Mouse (Mus musculus) intestine, postnatal 0 days (tissue): ENCODE measurements at regions not wholly inside any gene's neighbourhood (a gene's known extent, or its start where the extent isn't known, plus 50 kb on each side); places are given as distances from the start of the nearest gene placed in this dataset.

Source experiments
- ATAC-seq: fragments of 200-750 bp; cut with Nextera tagmentation; 2 replicates; pipeline ENCODE4 v1.8.0; 2017; ENCODE audit warnings: mild to moderate bottlenecking, moderate TSS enrichment, moderate library complexity
- H3K27ac ChIP-seq: fragments of 300-500 bp; sonication (generic); 2 replicates; pipeline ENCODE4 v1.5.1; 2014; ENCODE audit warnings: mild to moderate bottlenecking, low read depth, low read length, moderate library complexity
- H3K27me3 ChIP-seq: fragments of 300-500 bp; sonication (generic); replicated peaks from 2 replicates; pipeline ENCODE4 v1.6.1; 2014; ENCODE audit warnings: low read length, mixed read lengths; ENCODE audit not compliant: control insufficient read depth, insufficient read depth
- H3K36me3 ChIP-seq: fragments of 300-500 bp; sonication (generic); 2 replicates; pipeline ENCODE4 v1.6.1; 2014; ENCODE audit warnings: mild to moderate bottlenecking, moderate library complexity; ENCODE audit not compliant: control insufficient read depth, insufficient read depth
- H3K4me1 ChIP-seq: fragments of 300-500 bp; sonication (generic); replicated peaks from 2 replicates; pipeline ENCODE4 v1.6.1; 2014; ENCODE audit warnings: antibody characterized with exemption, low read length, mixed read lengths; ENCODE audit not compliant: control insufficient read depth, insufficient read depth
- H3K4me2 ChIP-seq: fragments of 300-500 bp; sonication (generic); replicated peaks from 2 replicates; pipeline ENCODE4 v1.6.1; 2014; ENCODE audit warnings: low read depth, mild to moderate bottlenecking, moderate library complexity
- H3K4me3 ChIP-seq: fragments of 300-500 bp; sonication (generic); 2 replicates; pipeline ENCODE4 v1.5.1; 2014; ENCODE audit warnings: low read depth, low read length
- H3K9ac ChIP-seq: fragments of 300-500 bp; sonication (generic); 2 replicates; pipeline ENCODE4 v1.6.1; 2014; ENCODE audit warnings: mild to moderate bottlenecking, low read depth, low read length
- H3K9me3 ChIP-seq: fragments of 300-500 bp; sonication (generic); 2 replicates; pipeline ENCODE4 v1.6.1; 2016; ENCODE audit warnings: mixed run types; ENCODE audit not compliant: control insufficient read depth
- CTCF ChIP-seq: sonication (generic); IDR thresholded peaks from 2 replicates; pipeline ENCODE4 v1.5.1; 2016; ENCODE audit warnings: low read depth, mild to moderate bottlenecking, control low read depth, antibody characterized with exemption, moderate library complexity
- WGBS: fragments of 180-500 bp; shearing (Covaris S2); extraction: QIAGEN DNeasy Blood & Tissue Kit; methylation state at CpG from one replicate; pipeline ENCODE4 v1.1.7; 2014; 5-methylcytosine and 5-hydroxymethylcytosine counted together

GRCm38 (mm10) chr19:27513535-27513934 lies 83.9 kb upstream of the Pum3 start:
- Histone ChIP-seq H3K4me3 (no peak overlapping the region), H3K4me1 (no peaks in the 10 kb centered on the region), H3K36me3 (no peaks in the 10 kb centered on the region), H3K27me3 (no peaks in the 10 kb centered on the region), H3K9me3 (no peaks in the 10 kb centered on the region), H3K9ac (no peak overlapping the region), H3K27ac (no peak overlapping the region), H3K4me2 (no peak overlapping the region)
- no peak for TF ChIP-seq CTCF
- WGBS, result 58% methylated on average over 1 of the region's 1 CpGs
- ATAC-seq, result no peak

GRCm38 (mm10) chr19:27511340-27511739 lies 81.7 kb upstream of the Pum3 start:
- no peak for TF ChIP-seq CTCF
- H3K4me3 ChIP-seq, result no peak overlapping the region
- 14% methylated on average over 6 of the region's 6 CpGs for WGBS
- no peaks in the 10 kb centered on the region for H3K27me3 ChIP-seq
- H3K27ac ChIP-seq, result no peak overlapping the region
- H3K36me3 ChIP-seq, result no peaks in the 10 kb centered on the region
- no peak overlapping the region for H3K4me2 ChIP-seq
- H3K9me3 ChIP-seq, result no peaks in the 10 kb centered on the region
- no peak overlapping the region for H3K9ac ChIP-seq
- no peak for ATAC-seq
- no peaks in the 10 kb centered on the region for H3K4me1 ChIP-seq

GRCm38 (mm10) chr19:27509956-27510639 lies 80.5 kb upstream of the Pum3 start:
- H3K9me3 ChIP-seq, result no peaks in the 10 kb centered on the region
- no peak for TF ChIP-seq CTCF
- no peak for ATAC-seq
- no peak overlapping the region for H3K27ac ChIP-seq
- no peak overlapping the region for H3K4me2 ChIP-seq
- no peaks in the 10 kb centered on the region for H3K27me3 ChIP-seq
- H3K4me1 ChIP-seq, result no peaks in the 10 kb centered on the region
- no peak overlapping the region for H3K4me3 ChIP-seq
- H3K9ac ChIP-seq, result no peak overlapping the region
- no peaks in the 10 kb centered on the region for H3K36me3 ChIP-seq
- 60% methylated on average over 6 of the region's 6 CpGs for WGBS

GRCm38 (mm10) chr19:27498278-27498677 lies 68.7 kb upstream of the Pum3 start:
- Histone ChIP-seq H3K4me1 (no peaks in the 10 kb centered on the region), H3K27ac (no peak overlapping the region), H3K4me3 (no peak overlapping the region), H3K9ac (no peak overlapping the region), H3K4me2 (no peak overlapping the region), H3K27me3 (no peaks in the 10 kb centered on the region), H3K36me3 (no peaks in the 10 kb centered on the region), H3K9me3 (no peaks in the 10 kb centered on the region)
- 82% methylated on average over 4 of the region's 4 CpGs for WGBS
- ATAC-seq, result no peak
- TF ChIP-seq CTCF, result no peak

GRCm38 (mm10) chr19:27492468-27492867 lies 62.8 kb upstream of the Pum3 start:
- H3K36me3 ChIP-seq, result no peaks in the 10 kb centered on the region
- H3K27me3 ChIP-seq, result no peaks in the 10 kb centered on the region
- no peaks in the 10 kb centered on the region for H3K4me1 ChIP-seq
- WGBS, result 79% methylated on average over 8 of the region's 8 CpGs
- no peak for TF ChIP-seq CTCF
- no peak overlapping the region for H3K9ac ChIP-seq
- H3K27ac ChIP-seq, result no peak overlapping the region
- no peak overlapping the region for H3K4me3 ChIP-seq
- ATAC-seq, result no peak
- no peaks in the 10 kb centered on the region for H3K9me3 ChIP-seq
- H3K4me2 ChIP-seq, result no peak overlapping the region

- H3K9me3 ChIP-seq, result no peaks in the 10 kb centered on the region
- no peak for ATAC-seq
- H3K36me3 ChIP-seq, result no peaks in the 10 kb centered on the region
- H3K27ac ChIP-seq, result no peak overlapping the region
- no peak overlapping the region for H3K9ac ChIP-seq
- H3K27me3 ChIP-seq, result no peaks in the 10 kb centered on the region
- no peaks in the 10 kb centered on the region for H3K4me1 ChIP-seq
- H3K4me2 ChIP-seq, result no peak overlapping the region
- 86% methylated on average over 5 of the region's 5 CpGs for WGBS
- no peak for TF ChIP-seq CTCF
- H3K4me3 ChIP-seq, result no peak overlapping the region
These were observed 62.2 kb upstream of the Pum3 start for GRCm38 (mm10) chr19:27491873-27492272.

GRCm38 (mm10) chr19:27489053-27489452 lies 59.4 kb upstream of the Pum3 start:
- Histone ChIP-seq H3K4me1 (no peaks in the 10 kb centered on the region), H3K9me3 (no peaks in the 10 kb centered on the region), H3K9ac (no peak overlapping the region), H3K36me3 (no peaks in the 10 kb centered on the region), H3K4me2 (no peak overlapping the region), H3K27me3 (no peaks in the 10 kb centered on the region), H3K27ac (no peak overlapping the region), H3K4me3 (no peak overlapping the region)
- no peak for TF ChIP-seq CTCF
- no peak for ATAC-seq
- 87% methylated on average over 4 of the region's 4 CpGs for WGBS
